ENCODE assay signal across 8 mouse cellular contexts in genomic region chr8:121905864-121906263, GRCm38 (mm10). TPM values are rescaled to one million over a fixed set of nuclear protein-coding genes. Genes with fewer than 3 reads are reported as not detected.
DNase-seq lines count a peak whose midpoint lies in the region; ATAC-seq and TF ChIP-seq lines count a peak whose summit lies in the region.

No protein-coding gene starts in this region.

- peaks cover 18 to 41% of the 10 kb centered on the region in 2 experiments for H3K4me1 ChIP-seq in CH12.LX (ENCODE audit: control insufficient read depth in 1 of 2, insufficient read depth in 2 of 2)
- H3K4me1 ChIP-seq in forebrain, embryonic 15.5 days: peaks cover 32% of the 10 kb centered on the region
- H3K4me1 ChIP-seq in liver, embryonic 15.5 days (replicated peaks): peaks cover 84% of the 10 kb centered on the region

- WGBS in forebrain, embryonic 15.5 days: 28% methylated on average over 5 of the region's 5 CpGs
- WGBS in liver, embryonic 15.5 days (ENCODE audit: insufficient replicate concordance): 13% methylated on average over 5 of the region's 5 CpGs

- H3K9me3 ChIP-seq in CH12.LX (replicated peaks; ENCODE audit: low read length): no peaks in the 10 kb centered on the region
- no peaks in the 10 kb centered on the region for H3K9me3 ChIP-seq in forebrain, embryonic 15.5 days
- no peaks in the 10 kb centered on the region for H3K9me3 ChIP-seq in liver, embryonic 15.5 days (replicated peaks)

- TF ChIP-seq CTCF in gastrocnemius, adult 2 months (IDR thresholded peaks at IDR 0.05): no peak
- TF ChIP-seq CTCF in CH12.LX (conservative IDR thresholded peaks at IDR 0.05 in 1 of 2, IDR thresholded peaks at IDR 0.05 in 1 of 2; ENCODE audit: low read depth in 2 of 2, low read length in 2 of 2): no peak

- no peak; the same call in 1 of the 2 replicates for TF ChIP-seq POLR2A in CH12.LX (IDR thresholded peaks at IDR 0.05; ENCODE audit: low read depth, low read length)

- no peak for DNase-seq in gastrocnemius, adult 2 months
- no peak for DNase-seq in gastrocnemius, adult 8-10 months (ENCODE audit: low spot score in 2 of 2)
- DNase-seq in CH12.LX (ENCODE audit: extremely low read depth): no peak
- no peak for DNase-seq in ovary, postnatal 14 days (ENCODE audit: low spot score)
- DNase-seq in left cerebral cortex, adult 11 months (ENCODE audit: low spot score): no peak
- no peak for DNase-seq in spleen, adult 12 weeks (ENCODE audit: low spot score)

- dilution Hi-C loops in CH12.LX (cut with MboI; ENCODE audit: extremely low pct_ligation_motif_present, extremely low pct_unique_long_range_greater_than_20kb, low sequenced_read_pairs): no loop called here

- H3K4me3 ChIP-seq in gastrocnemius, adult 2 months: peak overlapping the region; percentile 89
- H3K4me3 ChIP-seq in CH12.LX (replicated peaks in 1 of 3; ENCODE audit: low read depth in 2 of 3, low read length in 2 of 3, poor library complexity in 1 of 3): peak overlapping the region; percentile 79 to 100 (median 98)
- H3K4me3 ChIP-seq in forebrain, embryonic 15.5 days: peak overlapping the region; percentile 80
- H3K4me3 ChIP-seq in liver, embryonic 15.5 days (replicated peaks): peak overlapping the region; percentile 78

- no peak for TF ChIP-seq RAD21 in CH12.LX (IDR thresholded peaks at IDR 0.05; ENCODE audit: low read depth, low read length)

- no peak overlapping the region for H3K27ac ChIP-seq in gastrocnemius, adult 2 months
- H3K27ac ChIP-seq in CH12.LX (ENCODE audit: insufficient read depth, low read depth): 0 out of 2 replicates have a peak overlapping the region, but pooled peaks have one; percentile 12
- 0 out of 2 replicates have a peak overlapping the region, but pooled peaks have one; percentile 5 for H3K27ac ChIP-seq in forebrain, embryonic 15.5 days (replicated peaks)
- peak overlapping the region; percentile 70 for H3K27ac ChIP-seq in liver, embryonic 15.5 days (replicated peaks)

- peak overlapping the region; percentile 89 for H3K9ac ChIP-seq in CH12.LX (ENCODE audit: insufficient read depth, low read depth)
- H3K9ac ChIP-seq in forebrain, embryonic 15.5 days (replicated peaks): peak overlapping the region; percentile 61
- H3K9ac ChIP-seq in liver, embryonic 15.5 days: peak overlapping the region; percentile 89

- no peak for ATAC-seq in forebrain, embryonic 15.5 days (replicated peaks)
- no peak for ATAC-seq in liver, embryonic 15.5 days (ENCODE audit: insufficient read depth)

- peaks cover 81% of the 10 kb centered on the region for H3K79me2 ChIP-seq in CH12.LX (replicated peaks; ENCODE audit: control insufficient read depth, extremely low read depth, insufficient read depth, poor library complexity, severe bottlenecking)

- peaks cover 46 to 57% of the 10 kb centered on the region in 2 experiments for H3K36me3 ChIP-seq in CH12.LX (replicated peaks in 1 of 2; ENCODE audit: control insufficient read depth in 1 of 2, insufficient read depth in 1 of 2, low read length in 1 of 2)
- no peaks in the 10 kb centered on the region for H3K36me3 ChIP-seq in forebrain, embryonic 15.5 days
- H3K36me3 ChIP-seq in liver, embryonic 15.5 days (replicated peaks): peaks cover 47% of the 10 kb centered on the region

- no peaks in the 10 kb centered on the region for H3K27me3 ChIP-seq in CH12.LX (replicated peaks)
- H3K27me3 ChIP-seq in forebrain, embryonic 15.5 days: no peaks in the 10 kb centered on the region
- H3K27me3 ChIP-seq in liver, embryonic 15.5 days: no peaks in the 10 kb centered on the region

- in situ Hi-C loops in CH12.LX (cut with MboI; ENCODE audit: low pct_ligation_motif_present, low pct_unique_long_range_greater_than_20kb, low sequenced_read_pairs): loop anchor here (5.0 kb wide), 1 partner anchor 54 kb away; no protein-coding TSS in a partner anchor

- intact Hi-C loops in gastrocnemius, adult 2 months (cut with DNase I): no loop called here

- H3K4me2 ChIP-seq in CH12.LX (ENCODE audit: insufficient read depth, low read depth, poor library complexity, severe bottlenecking): peak overlapping the region; percentile 68
- peak overlapping the region; percentile 96 for H3K4me2 ChIP-seq in forebrain, embryonic 15.5 days (replicated peaks)
- H3K4me2 ChIP-seq in liver, embryonic 15.5 days: peak overlapping the region; percentile 92

- TF ChIP-seq EP300 in CH12.LX (IDR thresholded peaks at IDR 0.05; ENCODE audit: low read length): no peak

TF ChIP-seq in CH12.LX, 34 proteins besides CTCF, POLR2A, EP300 and RAD21:
- no peak for TF ChIP-seq MAZ (IDR thresholded peaks at IDR 0.05; ENCODE audit: low read depth, low read length)

RNA-seq across cellular contexts. Expression of gene Slc7a5, which starts 1.6 kb away (rescaled TPM):
- 1 to 10 TPM; 1.0 to 1.3 TPM for total RNA-seq in gastrocnemius, adult 2 months (2021)
- total RNA-seq in gastrocnemius, adult 8-10 months (2022): 1 to 10 TPM in 3 of 4 experiments, under 1 TPM in 1; 0.77 to 1.4 (median 1.2) TPM
- 156 and 207 TPM in 2 replicates for total RNA-seq in CH12.LX (2012; rRNA removed)
- 110 and 119 TPM in 2 replicates for total RNA-seq in CH12.LX (2014; rRNA removed)
- 235 and 291 TPM in 2 replicates for polyA plus RNA-seq in CH12.LX (2012; ENCODE audit: insufficient read length, low read depth)
- polyA plus RNA-seq in forebrain, embryonic 15.5 days (2015; fragmentation: Nextera tagmentation; extraction: Ambion mirVana): 39.2 and 45.8 TPM in 2 replicates
- 38.2 and 42.4 TPM in 2 replicates for polyA plus RNA-seq in liver, embryonic 15.5 days (2015; fragmentation: Nextera tagmentation; extraction: Ambion mirVana)

RNA-seq across cellular contexts. Expression of gene Car5a, which starts 38.8 kb away (rescaled TPM):
- total RNA-seq in gastrocnemius, adult 2 months (2021): not detected
- total RNA-seq in gastrocnemius, adult 8-10 months (2022): not detected
- total RNA-seq in CH12.LX (2012; rRNA removed) (3.1 and 9.7 TPM in 2 replicates), CH12.LX (2014; rRNA removed) (not detected in 2 replicates)
- 0.90 and 1.6 TPM in 2 replicates for polyA plus RNA-seq in CH12.LX (2012; ENCODE audit: insufficient read length, low read depth)
- polyA plus RNA-seq in forebrain, embryonic 15.5 days (2015; fragmentation: Nextera tagmentation; extraction: Ambion mirVana): 0.37 and 0.43 TPM in 2 replicates
- polyA plus RNA-seq in liver, embryonic 15.5 days (2015; fragmentation: Nextera tagmentation; extraction: Ambion mirVana): 3.2 and 4.5 TPM in 2 replicates

RNA-seq across cellular contexts. Expression of gene Banp, which starts 43.7 kb away (rescaled TPM):
- total RNA-seq in gastrocnemius, adult 2 months (2021): 10 to 100 TPM in 1 of 2 experiments, 1 to 10 TPM in 1; 8.8 to 18.7 TPM
- total RNA-seq in gastrocnemius, adult 8-10 months (2022): 10 to 100 TPM in 1 of 4 experiments, 1 to 10 TPM in 3; 5.4 to 16.0 (median 6.3) TPM
- 29.1 and 34.2 TPM in 2 replicates for total RNA-seq in CH12.LX (2012; rRNA removed)
- total RNA-seq in CH12.LX (2014; rRNA removed): 20.9 and 25.7 TPM in 2 replicates
- 13.2 and 14.9 TPM in 2 replicates for polyA plus RNA-seq in CH12.LX (2012; ENCODE audit: insufficient read length, low read depth)
- polyA plus RNA-seq in forebrain, embryonic 15.5 days (2015; fragmentation: Nextera tagmentation; extraction: Ambion mirVana): 64.8 and 65.3 TPM in 2 replicates
- polyA plus RNA-seq in liver, embryonic 15.5 days (2015; fragmentation: Nextera tagmentation; extraction: Ambion mirVana): 15.2 and 20.6 TPM in 2 replicates

Comparison
In these comparisons a context has a peak if more than half of its experiments do, and no peak if none do; other contexts are left out.
1. RNA of gene Slc7a5, which starts 1.6 kb away (total RNA-seq): 110 to 207 TPM in CH12.LX; 1.0 to 1.3 TPM in gastrocnemius, adult 2 months and 0.77 to 1.4 TPM in gastrocnemius, adult 8-10 months; every median in the first group is over 10 times any median in the second.
2. Peak in every context shown above with its lines, with median percentiles within 50 percentile points of each other: H3K4me3 ChIP-seq, H3K4me2 ChIP-seq and H3K9ac ChIP-seq.